Mouse (Mus musculus): ENCODE results near the gene Ncf4.

- TF ChIP-seq CTCF (IDR thresholded peaks at IDR 0.05; ENCODE audit: low read depth) (no peak), EP300 (IDR thresholded peaks at IDR 0.05; ENCODE audit: low read depth) (no peak)
Measured at GRCm38 (mm10) chr15:78299641-78300040, 55.0 kb downstream of the Ncf4 start.
